Mouse (Mus musculus): ENCODE data around the gene Dcp1b. TPM values are rescaled to one million over a fixed set of nuclear protein-coding genes. Genes with fewer than 3 reads are reported as not detected.

Gene Dcp1b
- polyA plus RNA-seq, 1 experiment from 2014 or later = 4.5 TPM

DNA sequence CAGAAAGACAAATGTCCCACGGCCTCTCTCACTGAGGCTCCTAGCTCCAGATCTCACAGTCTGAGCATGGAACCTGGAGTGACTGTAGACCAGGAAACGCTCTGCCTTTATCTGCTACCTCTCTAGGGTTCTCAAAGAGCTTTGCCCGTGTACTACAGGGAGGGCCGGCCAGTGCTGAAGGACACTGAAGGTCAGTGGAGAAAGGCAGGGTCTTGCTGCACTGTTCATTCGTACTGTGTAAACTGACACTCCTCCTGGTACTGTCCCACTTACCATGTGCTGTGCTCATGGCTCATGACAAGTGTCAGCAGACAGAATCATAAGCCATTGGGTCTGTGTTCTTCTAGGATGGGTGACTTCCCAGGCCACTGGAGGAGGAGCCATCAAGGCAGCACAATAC, 38.3 kb downstream of the Dcp1b start:
- peaks cover 15% of the 10 kb centered on the region for H3K36me3 ChIP-seq (replicated peaks; ENCODE audit: insufficient read depth, low read length)
- no peaks in the 10 kb centered on the region for H3K4me1 ChIP-seq (ENCODE audit: insufficient read depth)
- no peaks in the 10 kb centered on the region for H3K27me3 ChIP-seq (ENCODE audit: insufficient read depth, low read length)
- H3K9me3 ChIP-seq (ENCODE audit: low read length) = no peaks in the 10 kb centered on the region
- no peak overlapping the region for H3K27ac ChIP-seq (ENCODE audit: low read depth)
- no peak overlapping the region for H3K4me2 ChIP-seq (ENCODE audit: low read depth, low read length)
- no peak overlapping the region for H3K4me3 ChIP-seq (ENCODE audit: low read depth, low read length)
- TF ChIP-seq EP300 (IDR thresholded peaks at IDR 0.05; ENCODE audit: low read depth) = no peak
- TF ChIP-seq CTCF (IDR thresholded peaks at IDR 0.05; ENCODE audit: low read depth) = no peak
- no peak overlapping the region for H3K9ac ChIP-seq (replicated peaks)
- DNase-seq = no peak
- WGBS (ENCODE audit: insufficient replicate concordance) = 77% methylated on average over 5 of the region's 5 CpGs
- ATAC-seq = no peak

DNA sequence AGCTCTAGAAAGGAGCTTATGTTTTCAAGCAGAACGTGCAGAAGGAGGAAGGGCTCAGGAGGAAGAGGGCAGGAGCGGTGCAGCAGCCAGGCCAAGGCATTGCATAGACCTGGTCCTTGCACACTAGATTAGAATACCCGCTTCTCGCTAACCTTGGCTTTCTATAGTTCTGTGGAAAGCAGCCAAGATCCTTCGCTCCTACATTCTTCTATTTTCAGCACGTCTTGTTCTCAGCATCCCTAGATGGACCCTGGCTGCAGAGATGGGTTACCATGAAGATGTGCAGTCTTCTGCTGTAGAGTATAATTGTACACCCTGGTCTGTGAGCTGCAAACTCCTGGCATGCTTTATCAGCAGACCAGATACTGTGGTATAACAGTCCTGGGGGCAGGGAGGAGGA, 39.1 kb downstream of the Dcp1b start:
- TF ChIP-seq EP300 (IDR thresholded peaks at IDR 0.05; ENCODE audit: low read depth) = no peak
- TF ChIP-seq CTCF (IDR thresholded peaks at IDR 0.05; ENCODE audit: low read depth) = no peak
- H3K36me3 ChIP-seq (replicated peaks; ENCODE audit: insufficient read depth, low read length) = peaks cover 18% of the 10 kb centered on the region
- H3K4me1 ChIP-seq (ENCODE audit: insufficient read depth) = no peaks in the 10 kb centered on the region
- H3K4me2 ChIP-seq (ENCODE audit: low read depth, low read length) = no peak overlapping the region
- DNase-seq (no peak), ATAC-seq (no peak)
- no peak overlapping the region for H3K9ac ChIP-seq (replicated peaks)
- 83% methylated on average over 6 of the region's 6 CpGs for WGBS (ENCODE audit: insufficient replicate concordance)
- no peak overlapping the region for H3K27ac ChIP-seq (ENCODE audit: low read depth)
- no peak overlapping the region for H3K4me3 ChIP-seq (ENCODE audit: low read depth, low read length)
- H3K9me3 ChIP-seq (ENCODE audit: low read length) = no peaks in the 10 kb centered on the region
- H3K27me3 ChIP-seq (ENCODE audit: insufficient read depth, low read length) = no peaks in the 10 kb centered on the region

DNA sequence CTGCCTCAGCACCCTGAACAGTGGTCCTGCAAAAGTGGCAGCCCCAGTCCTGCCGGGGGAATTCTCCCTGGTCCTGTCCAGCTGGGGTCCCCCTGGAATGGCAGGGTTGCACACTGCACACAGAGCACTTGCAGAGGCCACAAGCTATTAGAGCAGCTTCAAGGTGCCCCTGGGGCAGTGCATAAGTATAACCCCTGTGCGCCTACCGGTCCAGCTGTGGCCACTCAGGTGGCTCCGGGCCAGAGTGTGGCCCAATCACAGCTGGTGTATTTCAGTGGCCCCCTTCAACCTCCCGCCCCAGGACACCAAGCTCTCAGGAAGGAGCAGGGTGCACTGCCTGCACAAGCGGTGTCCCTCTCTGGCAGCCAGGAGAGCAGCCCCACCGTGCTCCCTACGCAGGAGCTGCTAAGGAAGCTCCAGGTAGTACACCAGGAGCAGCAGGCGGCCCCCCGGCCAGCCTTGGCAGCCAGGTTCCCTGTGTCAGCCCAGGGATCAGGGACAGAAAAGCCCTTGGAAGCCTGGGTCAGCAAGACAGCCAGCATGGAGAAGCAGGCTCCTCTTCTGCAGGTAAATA, 40.1 kb downstream of the Dcp1b start:
- H3K27ac ChIP-seq (ENCODE audit: low read depth) = no peak overlapping the region
- H3K9me3 ChIP-seq (ENCODE audit: low read length) = no peaks in the 10 kb centered on the region
- no peak overlapping the region for H3K4me2 ChIP-seq (ENCODE audit: low read depth, low read length)
- peaks cover 18% of the 10 kb centered on the region for H3K36me3 ChIP-seq (replicated peaks; ENCODE audit: insufficient read depth, low read length)
- DNase-seq (no peak), ATAC-seq (no peak)
- WGBS (ENCODE audit: insufficient replicate concordance) = 92% methylated on average over 10 of the region's 10 CpGs
- TF ChIP-seq CTCF (IDR thresholded peaks at IDR 0.05; ENCODE audit: low read depth) (no peak), EP300 (IDR thresholded peaks at IDR 0.05; ENCODE audit: low read depth) (no peak)
- no peak overlapping the region for H3K9ac ChIP-seq (replicated peaks)
- no peaks in the 10 kb centered on the region for H3K27me3 ChIP-seq (ENCODE audit: insufficient read depth, low read length)
- no peaks in the 10 kb centered on the region for H3K4me1 ChIP-seq (ENCODE audit: insufficient read depth)
- no peak overlapping the region for H3K4me3 ChIP-seq (ENCODE audit: low read depth, low read length)

DNA sequence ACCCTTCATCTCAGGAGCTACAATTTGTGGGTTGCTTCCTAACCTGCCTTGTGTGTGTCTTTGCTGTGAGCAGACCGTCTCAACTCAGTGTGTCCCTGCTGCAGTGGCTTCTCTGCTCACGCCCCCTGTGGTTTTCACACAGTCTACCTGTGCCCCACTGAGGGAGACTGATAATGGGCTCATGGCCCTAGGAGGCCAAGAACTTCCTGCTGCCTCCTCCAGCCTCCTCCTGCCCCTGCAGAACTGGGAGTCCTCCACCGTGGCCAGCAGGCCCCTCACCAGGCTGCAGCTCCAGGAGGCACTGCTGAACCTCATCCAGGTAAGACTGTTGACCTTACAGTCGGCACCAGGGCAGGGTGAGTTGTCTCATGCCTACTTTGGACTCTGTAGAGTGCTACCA, 42.6 kb downstream of the Dcp1b start:
- Histone ChIP-seq H3K36me3 (replicated peaks; ENCODE audit: insufficient read depth, low read length) (peaks cover 22% of the 10 kb centered on the region), H3K27me3 (ENCODE audit: insufficient read depth, low read length) (no peaks in the 10 kb centered on the region)

DNA sequence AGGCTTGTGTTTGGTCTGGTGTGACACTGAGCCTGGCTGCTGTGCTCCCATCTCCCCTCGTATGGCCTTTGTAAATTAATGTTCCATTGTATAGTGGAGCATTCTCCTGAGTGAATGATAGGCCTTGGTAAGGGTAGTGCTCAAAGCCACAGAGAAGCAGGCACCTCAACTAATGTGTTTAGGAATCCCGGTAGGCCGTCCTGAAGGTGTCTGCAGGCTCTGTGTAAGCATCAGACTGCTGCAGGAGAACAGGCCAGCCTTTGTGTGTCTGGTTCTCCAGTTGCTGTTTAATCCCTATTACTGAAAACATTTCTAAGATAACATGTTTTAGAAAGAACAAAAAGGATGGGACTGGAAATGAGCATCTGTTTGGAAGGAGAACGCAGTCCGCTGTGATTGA, 43.5 kb downstream of the Dcp1b start:
- H3K27me3 ChIP-seq (ENCODE audit: insufficient read depth, low read length) = no peaks in the 10 kb centered on the region
- H3K4me2 ChIP-seq (ENCODE audit: low read depth, low read length) = no peak overlapping the region
- H3K27ac ChIP-seq (ENCODE audit: low read depth) = no peak overlapping the region
- no peak overlapping the region for H3K9ac ChIP-seq (replicated peaks)
- DNase-seq = no peak
- ATAC-seq = no peak
- TF ChIP-seq EP300 (IDR thresholded peaks at IDR 0.05; ENCODE audit: low read depth) (no peak), CTCF (IDR thresholded peaks at IDR 0.05; ENCODE audit: low read depth) (no peak)
- peaks cover 22% of the 10 kb centered on the region for H3K36me3 ChIP-seq (replicated peaks; ENCODE audit: insufficient read depth, low read length)
- no peak overlapping the region for H3K4me3 ChIP-seq (ENCODE audit: low read depth, low read length)
- no peaks in the 10 kb centered on the region for H3K4me1 ChIP-seq (ENCODE audit: insufficient read depth)
- WGBS (ENCODE audit: insufficient replicate concordance) = 91% methylated on average over 5 of the region's 5 CpGs
- H3K9me3 ChIP-seq (ENCODE audit: low read length) = no peaks in the 10 kb centered on the region

More for the DNA sequence above, 42.6 kb downstream of the Dcp1b start:
- Histone ChIP-seq H3K4me2 (ENCODE audit: low read depth, low read length) (no peak overlapping the region), H3K4me3 (ENCODE audit: low read depth, low read length) (no peak overlapping the region), H3K4me1 (ENCODE audit: insufficient read depth) (no peaks in the 10 kb centered on the region), H3K27ac (ENCODE audit: low read depth) (no peak overlapping the region), H3K9me3 (ENCODE audit: low read length) (no peaks in the 10 kb centered on the region), H3K9ac (replicated peaks) (no peak overlapping the region)
- WGBS (ENCODE audit: insufficient replicate concordance) = 51% methylated on average over 4 of the region's 4 CpGs
- DNase-seq = no peak
- ATAC-seq = no peak
- no peak for TF ChIP-seq EP300 (IDR thresholded peaks at IDR 0.05; ENCODE audit: low read depth)
- TF ChIP-seq CTCF (IDR thresholded peaks at IDR 0.05; ENCODE audit: low read depth) = no peak

DNA sequence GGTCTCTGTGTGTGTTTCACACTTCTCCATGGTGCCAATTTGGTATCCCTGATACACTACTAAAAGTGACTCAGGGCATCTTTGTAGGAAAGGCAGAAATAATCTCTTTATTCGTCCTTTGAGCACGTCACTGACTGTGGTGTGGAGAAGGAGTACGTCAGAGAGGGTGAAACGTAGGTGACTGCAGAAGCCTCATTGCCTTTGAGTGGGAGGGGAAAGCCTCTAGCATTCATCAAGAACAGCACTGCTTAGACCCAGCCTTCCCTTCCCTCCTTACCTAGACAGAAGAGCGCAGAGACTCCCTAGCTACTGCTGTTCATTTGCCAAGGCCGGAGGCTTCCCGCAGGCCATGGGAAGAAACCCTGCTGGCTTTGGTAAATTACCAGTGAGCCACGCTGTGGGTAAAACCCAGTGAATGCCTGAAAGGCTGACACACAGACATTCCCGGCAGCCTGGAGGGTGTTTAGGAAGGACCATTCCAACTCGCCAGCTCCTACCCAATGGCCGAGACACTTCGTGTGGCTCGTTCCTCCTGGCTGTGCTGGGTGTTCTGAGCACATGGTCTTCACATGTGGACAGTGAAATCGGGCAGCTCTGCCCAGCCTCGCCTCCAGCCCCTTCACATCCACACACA, 44.3 kb downstream of the Dcp1b start:
- peaks cover 22% of the 10 kb centered on the region for H3K36me3 ChIP-seq (replicated peaks; ENCODE audit: insufficient read depth, low read length)
- DNase-seq = no peak
- no peaks in the 10 kb centered on the region for H3K4me1 ChIP-seq (ENCODE audit: insufficient read depth)
- TF ChIP-seq EP300 (IDR thresholded peaks at IDR 0.05; ENCODE audit: low read depth) (no peak), CTCF (IDR thresholded peaks at IDR 0.05; ENCODE audit: low read depth) (no peak)
- H3K27ac ChIP-seq (ENCODE audit: low read depth) = no peak overlapping the region
- H3K4me2 ChIP-seq (ENCODE audit: low read depth, low read length) = no peak overlapping the region
- H3K4me3 ChIP-seq (ENCODE audit: low read depth, low read length) = no peak overlapping the region
- no peak for ATAC-seq
- H3K27me3 ChIP-seq (ENCODE audit: insufficient read depth, low read length) = no peaks in the 10 kb centered on the region
- WGBS (ENCODE audit: insufficient replicate concordance) = 83% methylated on average over 15 of the region's 15 CpGs
- no peak overlapping the region for H3K9ac ChIP-seq (replicated peaks)
- H3K9me3 ChIP-seq (ENCODE audit: low read length) = no peaks in the 10 kb centered on the region
